Mouse (Mus musculus) thymus, adult 2 months (tissue): ENCODE measurements around the gene Jpt2.

Experiments used
- CTCF ChIP-seq: fragments of 200-500 bp; IDR thresholded peaks from 2 replicates; pipeline ENCODE4 v1.5.1; 2012; ENCODE audit warnings: mild to moderate bottlenecking, control low read depth, low read length, moderate library complexity, borderline replicate concordance; ENCODE audit not compliant: control insufficient read depth, poor library complexity, insufficient read depth; ENCODE audit errors: extremely low read depth
- POLR2A ChIP-seq: fragments of 200-500 bp; IDR thresholded peaks from 2 replicates; pipeline ENCODE4 v1.6.1; 2012; ENCODE audit warnings: mild to moderate bottlenecking, low read length, control low read depth, moderate library complexity; ENCODE audit not compliant: control insufficient read depth, poor library complexity, insufficient read depth; ENCODE audit errors: extremely low read depth

DNA sequence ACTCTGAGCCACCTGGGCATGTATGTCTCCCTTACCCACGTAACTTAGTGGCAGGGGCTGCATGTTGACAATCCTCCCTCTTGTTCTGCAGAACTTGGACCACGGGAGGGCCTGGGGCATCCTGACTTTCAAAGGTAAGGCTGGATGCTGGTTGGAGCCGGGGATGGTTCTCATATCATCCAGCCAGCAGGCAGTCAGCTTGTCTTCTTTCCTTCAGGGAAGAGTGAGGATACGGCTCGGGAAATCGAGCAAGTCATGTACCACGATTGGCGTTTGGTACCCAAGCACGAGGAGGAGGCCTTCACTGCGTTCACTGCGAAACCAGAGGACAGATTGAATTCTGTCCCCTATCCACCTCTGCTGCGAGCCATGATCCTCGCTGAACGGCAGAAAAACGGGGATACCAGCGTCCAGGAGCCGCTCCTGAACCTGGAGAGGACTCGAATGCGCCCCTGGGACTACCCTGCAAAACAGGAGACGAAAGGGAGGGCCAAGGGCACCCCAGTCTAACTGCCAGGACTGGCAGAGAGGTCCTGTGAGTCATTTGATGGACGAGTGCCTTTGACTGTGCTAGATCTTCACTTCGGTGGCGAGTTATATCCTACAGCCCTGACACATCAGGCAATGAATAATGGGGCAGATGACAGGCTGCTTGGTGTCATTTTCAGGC is 64.8 kb downstream of the Jpt2 start:
- TF ChIP-seq CTCF (no peak), POLR2A (no peak)
